Mouse (Mus musculus) pancreas, adult 10 weeks (tissue): ENCODE results near the gene Arid5b. TPM values are rescaled to one million over a fixed set of nuclear protein-coding genes. Genes with fewer than 3 reads are reported as not detected.

Source experiments
- polyA plus RNA-seq: library from polyadenylated mRNA; stranded (reverse); fragments of 350-450 nt; fragmentation: Illumina TruSeq; extraction: RNeasy Lipid Tissue Mini Kit (QIAGEN cat#74804); gene quantifications from one replicate; pipeline ENCODE4 v1.2.3, GENCODE M21; 2015; ENCODE audit warnings: low read depth, low replicate concordance; ENCODE audit not compliant: insufficient read depth

Gene Arid5b
- 2.5 TPM for polyA plus RNA-seq

DNA sequence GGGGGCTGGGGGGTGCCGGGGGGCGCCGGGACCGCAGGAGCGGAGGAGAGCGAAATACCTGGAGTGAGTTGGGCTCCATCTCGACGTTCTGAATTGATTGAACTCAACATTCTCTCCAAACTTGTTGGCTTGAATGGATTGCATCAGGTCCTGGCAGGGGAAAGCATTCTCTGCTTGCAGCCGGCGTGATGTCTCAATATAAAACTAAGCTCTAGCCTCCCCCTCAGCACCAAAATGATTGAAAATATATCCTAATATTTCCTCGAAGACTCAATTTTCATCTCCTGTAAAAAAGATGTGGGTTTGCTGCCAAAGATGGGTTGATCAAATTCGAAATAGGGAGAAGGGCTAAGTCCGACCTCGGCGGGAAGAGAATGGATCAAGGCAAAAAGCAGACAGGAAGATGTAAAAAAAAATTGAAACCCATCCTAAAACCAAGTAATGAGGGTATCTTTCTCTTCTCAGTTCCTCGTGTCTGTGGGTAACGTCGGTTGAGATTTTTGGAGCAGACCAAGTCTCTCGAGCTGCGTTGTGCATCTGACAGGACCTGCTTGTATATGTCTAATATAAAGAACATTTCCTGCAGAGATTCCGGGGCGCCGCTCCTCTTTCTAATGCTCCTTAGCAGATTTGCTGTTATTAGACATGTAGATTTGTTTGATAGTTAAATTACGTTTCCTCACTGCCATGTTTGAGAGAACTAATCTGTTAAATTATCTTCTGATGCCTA is at the start of gene Arid5b:
TSS of gene Arid5b (minus strand) at position 109 of the 730 bp plus-strand sequence.

